In genomic region chr2:10437290-10437689, GRCm38 (mm10) we compare ENCODE assay signal across 27 mouse cellular contexts.
A peak's percentile ranks its signal among the peaks of the same experiment; 100 is the strongest.
DNase-seq lines count a peak whose midpoint lies in the region; ATAC-seq and TF ChIP-seq lines count a peak whose summit lies in the region.
"Had no signal": no experiment of that assay in that cellular context is flagged by ENCODE, and none has a peak within 500 bp of the region (broad histone marks: within the 10 kb centered on the region; RNA-seq: fewer than 3 reads in every experiment).

No protein-coding gene starts in this region.

- no peak overlapping the region for H3K27ac ChIP-seq in forebrain, embryonic 14.5 days (ENCODE audit: low read depth, low read length)
- no peak overlapping the region for H3K27ac ChIP-seq in forebrain, embryonic 15.5 days (replicated peaks)
- no peak overlapping the region for H3K27ac ChIP-seq in hindbrain, embryonic 12.5 days
- H3K27ac ChIP-seq in hindbrain, embryonic 10.5 days: no peak overlapping the region
- no peak overlapping the region for H3K27ac ChIP-seq in midbrain, embryonic 16.5 days (ENCODE audit: low read length)
- H3K27ac ChIP-seq in midbrain, postnatal 0 days (ENCODE audit: low read depth, low read length): no peak overlapping the region
- H3K27ac ChIP-seq: embryonic facial prominence, embryonic 10.5 days; embryonic facial prominence, embryonic 15.5 days; kidney, postnatal 0 days; liver, embryonic 14.5 days; macrophage; stomach, embryonic 15.5 days had no signal

- H3K36me3 ChIP-seq in forebrain, embryonic 14.5 days (ENCODE audit: control insufficient read depth, insufficient read depth, low read length): no peaks in the 10 kb centered on the region
- no peaks in the 10 kb centered on the region for H3K36me3 ChIP-seq in forebrain, embryonic 15.5 days
- H3K36me3 ChIP-seq in hindbrain, embryonic 12.5 days: no peaks in the 10 kb centered on the region
- no peaks in the 10 kb centered on the region for H3K36me3 ChIP-seq in hindbrain, embryonic 10.5 days
- H3K36me3 ChIP-seq in midbrain, embryonic 16.5 days (ENCODE audit: control insufficient read depth, insufficient read depth, low read length): no peaks in the 10 kb centered on the region
- no peaks in the 10 kb centered on the region for H3K36me3 ChIP-seq in midbrain, postnatal 0 days (ENCODE audit: insufficient read depth, low read length)
- H3K36me3 ChIP-seq: embryonic facial prominence, embryonic 10.5 days; embryonic facial prominence, embryonic 15.5 days; stomach, embryonic 15.5 days had no signal

- H3K9ac ChIP-seq in forebrain, embryonic 14.5 days (ENCODE audit: low read length): no peak overlapping the region
- no peak overlapping the region for H3K9ac ChIP-seq in forebrain, embryonic 15.5 days (replicated peaks)
- H3K9ac ChIP-seq in hindbrain, embryonic 12.5 days: no peak overlapping the region
- no peak overlapping the region for H3K9ac ChIP-seq in midbrain, embryonic 16.5 days (ENCODE audit: low read depth, low read length)
- no peak overlapping the region for H3K9ac ChIP-seq in midbrain, postnatal 0 days (replicated peaks; ENCODE audit: low read length, poor library complexity, severe bottlenecking)
- H3K9ac ChIP-seq: embryonic facial prominence, embryonic 15.5 days; liver, embryonic 14.5 days; stomach, embryonic 15.5 days had no signal

- no peak overlapping the region for H3K4me2 ChIP-seq in forebrain, embryonic 14.5 days (ENCODE audit: low read length)
- H3K4me2 ChIP-seq in forebrain, embryonic 15.5 days (replicated peaks): no peak overlapping the region
- no peak overlapping the region for H3K4me2 ChIP-seq in hindbrain, embryonic 12.5 days (replicated peaks)
- no peak overlapping the region for H3K4me2 ChIP-seq in midbrain, embryonic 16.5 days (ENCODE audit: low read length)
- H3K4me2 ChIP-seq in midbrain, postnatal 0 days (ENCODE audit: low read depth, low read length, poor library complexity, severe bottlenecking): no peak overlapping the region
- H3K4me2 ChIP-seq: embryonic facial prominence, embryonic 15.5 days; stomach, embryonic 15.5 days had no signal

- TF ChIP-seq CTCF in midbrain, postnatal 0 days (IDR thresholded peaks at IDR 0.05): no peak

- H3K4me3 ChIP-seq in forebrain, embryonic 14.5 days (ENCODE audit: low read depth, low read length): no peak overlapping the region
- no peak overlapping the region for H3K4me3 ChIP-seq in forebrain, embryonic 15.5 days
- H3K4me3 ChIP-seq in hindbrain, embryonic 12.5 days: no peak overlapping the region
- H3K4me3 ChIP-seq in hindbrain, embryonic 10.5 days: no peak overlapping the region
- no peak overlapping the region for H3K4me3 ChIP-seq in midbrain, embryonic 16.5 days (ENCODE audit: low read depth, low read length)
- no peak overlapping the region for H3K4me3 ChIP-seq in midbrain, postnatal 0 days (ENCODE audit: low read depth, low read length)
- H3K4me3 ChIP-seq: embryonic facial prominence, embryonic 10.5 days; embryonic facial prominence, embryonic 15.5 days; stomach, embryonic 15.5 days had no signal

- no peaks in the 10 kb centered on the region for H3K9me3 ChIP-seq in forebrain, embryonic 14.5 days (replicated peaks; ENCODE audit: control insufficient read depth, low read length)
- H3K9me3 ChIP-seq in forebrain, embryonic 15.5 days: no peaks in the 10 kb centered on the region
- no peaks in the 10 kb centered on the region for H3K9me3 ChIP-seq in hindbrain, embryonic 12.5 days (replicated peaks)
- H3K9me3 ChIP-seq in hindbrain, embryonic 10.5 days: no peaks in the 10 kb centered on the region
- no peaks in the 10 kb centered on the region for H3K9me3 ChIP-seq in midbrain, embryonic 16.5 days (replicated peaks; ENCODE audit: control insufficient read depth, low read length, poor library complexity, severe bottlenecking)
- H3K9me3 ChIP-seq in midbrain, postnatal 0 days (ENCODE audit: low read length): no peaks in the 10 kb centered on the region
- H3K9me3 ChIP-seq: embryonic facial prominence, embryonic 10.5 days; embryonic facial prominence, embryonic 15.5 days; stomach, embryonic 15.5 days had no signal

- 52% methylated on average over 9 of the region's 9 CpGs for WGBS in forebrain, embryonic 14.5 days
- 50% methylated on average over 9 of the region's 9 CpGs for whole genome bisulfite sequencing in forebrain, embryonic 15.5 days
- 50% methylated on average over 9 of the region's 9 CpGs for WGBS in hindbrain, embryonic 12.5 days
- WGBS in hindbrain, embryonic 10.5 days: 69% methylated on average over 9 of the region's 9 CpGs
- WGBS in midbrain, embryonic 16.5 days: 34% methylated on average over 9 of the region's 9 CpGs
- 27% methylated on average over 9 of the region's 9 CpGs for WGBS in midbrain, postnatal 0 days

- no peaks in the 10 kb centered on the region for H3K27me3 ChIP-seq in forebrain, embryonic 14.5 days (replicated peaks; ENCODE audit: control insufficient read depth, insufficient read depth, low read length)
- H3K27me3 ChIP-seq in forebrain, embryonic 15.5 days: no peaks in the 10 kb centered on the region
- no peaks in the 10 kb centered on the region for H3K27me3 ChIP-seq in hindbrain, embryonic 12.5 days
- H3K27me3 ChIP-seq in hindbrain, embryonic 10.5 days (ENCODE audit: insufficient read depth, poor library complexity, severe bottlenecking): no peaks in the 10 kb centered on the region
- H3K27me3 ChIP-seq in midbrain, embryonic 16.5 days (ENCODE audit: control insufficient read depth, insufficient read depth, low read depth, low read length): no peaks in the 10 kb centered on the region
- no peaks in the 10 kb centered on the region for H3K27me3 ChIP-seq in midbrain, postnatal 0 days (ENCODE audit: insufficient read depth, low read length)
- H3K27me3 ChIP-seq: CH12.LX; embryonic facial prominence, embryonic 15.5 days; stomach, embryonic 15.5 days had no signal

- DNase-seq in forebrain, embryonic 14.5 days (ENCODE audit: low spot score): no peak
- DNase-seq in hindbrain, embryonic 10.5 days (ENCODE audit: low spot score): no peak
- no peak for DNase-seq in midbrain, postnatal 0 days (ENCODE audit: low spot score)
- no peak for DNase-seq in layer of hippocampus, adult 11-12 months (ENCODE audit: low spot score)
- DNase-seq: adrenal gland, adult 2 months; cerebellum, adult 8-10 months; cerebellum, postnatal 25 days; gastrocnemius, postnatal 10 days; heart, postnatal 14 days; kidney, adult 8-10 months; liver; lung, adult 2 months; lung, postnatal 10 days; right cerebral cortex, postnatal 25 days; thymus, postnatal 14 days had no signal

- ATAC-seq in forebrain, embryonic 14.5 days: 0 out of 2 replicates have a peak, but pooled peaks have one; percentile 7
- ATAC-seq in forebrain, embryonic 15.5 days (replicated peaks): no peak
- ATAC-seq in hindbrain, embryonic 12.5 days (ENCODE audit: low FRiP score): 0 out of 2 replicates have a peak, but pooled peaks have one; percentile 33
- peak; percentile 26; the same call in 1 of the 2 replicates for ATAC-seq in midbrain, embryonic 16.5 days
- ATAC-seq in midbrain, postnatal 0 days (ENCODE audit: low FRiP score): no peak
- ATAC-seq: activated CD4-positive, CD25-positive, alpha-beta regulatory T cell, adult 4 months; intestine, embryonic 16.5 days had no signal

- H3K4me1 ChIP-seq in forebrain, embryonic 14.5 days (ENCODE audit: control insufficient read depth, insufficient read depth, low read length): 0 out of 2 replicates have a peak, but pooled peaks cover 5% of the 10 kb centered on the region
- peaks cover 6% of the 10 kb centered on the region for H3K4me1 ChIP-seq in forebrain, embryonic 15.5 days
- H3K4me1 ChIP-seq in hindbrain, embryonic 12.5 days: 0 out of 2 replicates have a peak, but pooled peaks cover 2% of the 10 kb centered on the region
- peaks cover 8% of the 10 kb centered on the region; the same call in 1 of the 2 replicates for H3K4me1 ChIP-seq in hindbrain, embryonic 10.5 days (replicated peaks)
- H3K4me1 ChIP-seq in midbrain, embryonic 16.5 days (ENCODE audit: control insufficient read depth, insufficient read depth, low read length): no peaks in the 10 kb centered on the region; the same call in 1 of the 2 replicates
- H3K4me1 ChIP-seq in midbrain, postnatal 0 days (ENCODE audit: insufficient read depth, low read length): no peaks in the 10 kb centered on the region
- H3K4me1 ChIP-seq: embryonic facial prominence, embryonic 15.5 days; stomach, embryonic 15.5 days had no signal

Comparison
In these comparisons a context has a peak if more than half of its experiments do, and no peak if none do; other contexts are left out.
1. ATAC-seq: peak in forebrain, embryonic 14.5 days (single experiment), hindbrain, embryonic 12.5 days (single experiment) and midbrain, embryonic 16.5 days (single experiment); none in forebrain, embryonic 15.5 days (single experiment) and midbrain, postnatal 0 days (single experiment).